In genomic region chr4:43968650-43969049, GRCm38 (mm10) we compare ENCODE assay signal across 9 mouse cellular contexts. TPM values are rescaled to one million over a fixed set of nuclear protein-coding genes. Genes with fewer than 3 reads are reported as not detected.
A peak's percentile ranks its signal among the peaks of the same experiment; 100 is the strongest.
DNase-seq lines count a peak whose midpoint lies in the region; ATAC-seq and TF ChIP-seq lines count a peak whose summit lies in the region.
"Had no signal": no experiment of that assay in that cellular context is flagged by ENCODE, and none has a peak within 500 bp of the region (broad histone marks: within the 10 kb centered on the region; RNA-seq: fewer than 3 reads in every experiment).

No protein-coding gene starts in this region.

- no peak for TF ChIP-seq CTCF in G1E (IDR thresholded peaks at IDR 0.05; ENCODE audit: low read depth, low read length)

- intact Hi-C loops in heart, postnatal 10 days (cut with DNase I) = no loop called here

- ATAC-seq in G1E (ENCODE audit: extremely low read depth, insufficient number of reproducible peaks, low FRiP score, poor library complexity, severe bottlenecking) = no peak

- no peaks in the 10 kb centered on the region for H3K27me3 ChIP-seq in G1E (ENCODE audit: insufficient read depth, low read length)
- H3K27me3 ChIP-seq: liver, embryonic 15.5 days had no signal

- peaks cover 74% of the 10 kb centered on the region for H3K36me3 ChIP-seq in G1E (replicated peaks)

- peak; percentile 20 for DNase-seq in embryo, embryonic 10 days (ENCODE audit: low spot score)
- no peak for DNase-seq in embryo, embryonic 10.5 days (ENCODE audit: low spot score)
- peak; percentile 38 for DNase-seq in G1E (ENCODE audit: low spot score)
- DNase-seq in cerebellum, postnatal 4 days (ENCODE audit: low spot score in 2 of 2) = peak; percentile 39 to 56
- DNase-seq in heart, postnatal 10 days = peak; percentile 81
- peak; percentile 44 to 54 for DNase-seq in left cerebral cortex, adult 18-20 months (ENCODE audit: low spot score in 2 of 2)
- peak; percentile 28 to 29 for DNase-seq in right cerebral cortex, postnatal 36 days (ENCODE audit: low spot score in 2 of 2)
- DNase-seq in spleen, adult 18-20 months = no peak

- peaks cover 94% of the 10 kb centered on the region for H3K4me1 ChIP-seq in G1E (ENCODE audit: insufficient read depth, low read depth, low read length)

- H3K4me3 ChIP-seq in G1E (ENCODE audit: low read depth, low read length) = peak overlapping the region; percentile 35; the same call in 1 of the 2 replicates
- H3K4me3 ChIP-seq: liver, embryonic 15.5 days had no signal

- H3K9me3 ChIP-seq in G1E (replicated peaks) = no peaks in the 10 kb centered on the region
- H3K9me3 ChIP-seq: liver, embryonic 15.5 days had no signal

RNA-seq across cellular contexts. Expression of gene Glipr2, which starts 11.4 kb away (rescaled TPM):
- total RNA-seq in G1E (2014; fragmentation: Nextera tagmentation) (48.9 and 58.3 TPM in 2 replicates), G1E (2017) (73.9 and 77.9 TPM in 2 replicates)
- 47.0 and 50.6 TPM in 2 replicates for polyA plus RNA-seq in G1E (2012)
- total RNA-seq in heart, postnatal 10 days (2021) = 10 to 100 TPM; 16.4 to 18.1 TPM
- total RNA-seq in left cerebral cortex, adult 18-20 months (2021) = 1 to 10 TPM; 3.1 to 4.1 TPM

RNA-seq across cellular contexts. Expression of gene Ccin, which starts 14.6 kb away (rescaled TPM):
- not detected in 2 replicates for total RNA-seq in G1E (2014; fragmentation: Nextera tagmentation)
- total RNA-seq in G1E (2017) = not detected in 2 replicates
- not detected in 2 replicates for polyA plus RNA-seq in G1E (2012)
- total RNA-seq in heart, postnatal 10 days (2021) = under 1 TPM; 0.12 to 0.22 TPM
- not detected for total RNA-seq in left cerebral cortex, adult 18-20 months (2021)
- polyA plus RNA-seq: liver, embryonic 15.5 days had no signal

RNA-seq across cellular contexts. Expression of gene Clta, which starts 35.6 kb away (rescaled TPM):
- total RNA-seq in G1E (2014; fragmentation: Nextera tagmentation) = 108 and 132 TPM in 2 replicates
- total RNA-seq in G1E (2017) = 483 and 581 TPM in 2 replicates
- polyA plus RNA-seq in G1E (2012) = 437 and 460 TPM in 2 replicates
- total RNA-seq in heart, postnatal 10 days (2021) = 100 to 1,000 TPM; 101 to 104 TPM
- 100 to 1,000 TPM; 291 to 294 TPM for total RNA-seq in left cerebral cortex, adult 18-20 months (2021)

Comparison
In these comparisons a context has a peak if more than half of its experiments do, and no peak if none do; other contexts are left out.
1. DNase-seq: peak in embryo, embryonic 10 days (single experiment), G1E (single experiment), cerebellum, postnatal 4 days (2 of 2), heart, postnatal 10 days (2 of 2), left cerebral cortex, adult 18-20 months (2 of 2) and right cerebral cortex, postnatal 36 days (2 of 2); none in embryo, embryonic 10.5 days (single experiment) and spleen, adult 18-20 months (0 of 2).